In the genomic region with DNA sequence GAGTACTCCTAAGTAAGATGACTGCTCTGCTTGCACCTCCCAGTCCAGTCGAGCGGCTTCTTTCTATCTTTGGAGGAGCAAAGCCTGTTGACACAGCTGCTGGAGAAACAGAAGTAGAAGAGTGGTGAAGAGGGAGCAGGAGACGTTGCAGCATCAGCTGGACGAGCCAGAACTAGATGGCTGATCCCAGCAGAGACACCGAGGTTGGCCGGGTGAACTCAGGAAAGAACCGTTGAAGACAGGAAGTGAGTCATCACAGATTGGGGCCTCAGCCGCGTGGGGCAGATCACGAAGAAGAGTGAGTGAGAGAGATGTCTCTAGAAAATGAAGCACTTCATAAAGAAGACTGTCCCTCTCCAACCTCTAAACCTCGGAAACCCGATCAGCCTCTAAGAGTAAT, we compare ENCODE assay signal across 11 mouse cellular contexts. TPM values are rescaled to one million over a fixed set of nuclear protein-coding genes. Genes with fewer than 3 reads are reported as not detected.
DNase-seq lines count a peak whose midpoint lies in the region; ATAC-seq and TF ChIP-seq lines count a peak whose summit lies in the region.
"Had no signal": no experiment of that assay in that cellular context is flagged by ENCODE, and none has a peak within 500 bp of the region (broad histone marks: within the 10 kb centered on the region; RNA-seq: fewer than 3 reads in every experiment).

No protein-coding gene starts in this region.

- TF ChIP-seq EP300 in heart, adult 2 months (IDR thresholded peaks at IDR 0.05; ENCODE audit: insufficient read depth, low read depth, low read length): no peak

- H3K9ac ChIP-seq in heart, embryonic 14.5 days (ENCODE audit: low read length): no peak overlapping the region
- no peak overlapping the region for H3K9ac ChIP-seq in heart, adult 2 months (ENCODE audit: low read depth, low read length)
- no peak overlapping the region for H3K9ac ChIP-seq in forebrain, postnatal 0 days
- no peak overlapping the region for H3K9ac ChIP-seq in hindbrain, embryonic 11.5 days (ENCODE audit: low read depth, low read length)
- H3K9ac ChIP-seq: embryonic facial prominence, embryonic 15.5 days had no signal

- DNase-seq in heart, adult 2 months: no peak
- peak; percentile 65 for DNase-seq in CD4-positive, CD25-positive, alpha-beta regulatory T cell, adult 2 months (ENCODE audit: low read depth, low spot score)
- peak; percentile 32 to 43 for DNase-seq in heart, postnatal 10 days
- DNase-seq in thymus, adult 18-20 months: peak; percentile 26 to 37
- no peak for DNase-seq in forebrain, postnatal 0 days
- DNase-seq in right cerebral cortex, postnatal 25 days: no peak
- DNase-seq in hindbrain, embryonic 11.5 days (ENCODE audit: low spot score): no peak
- DNase-seq: left cerebral cortex, postnatal 4 days had no signal

- peak; percentile 36; the same call in 1 of the 2 replicates for ATAC-seq in heart, embryonic 14.5 days (ENCODE audit: insufficient number of reproducible peaks, insufficient read depth, low FRiP score, low read depth)
- no peak for ATAC-seq in forebrain, postnatal 0 days
- no peak for ATAC-seq in hindbrain, embryonic 11.5 days (ENCODE audit: low FRiP score)
- ATAC-seq: Patski had no signal

- H3K36me3 ChIP-seq in heart, embryonic 14.5 days (ENCODE audit: control insufficient read depth, insufficient read depth, low read length): no peaks in the 10 kb centered on the region
- H3K36me3 ChIP-seq in heart, adult 2 months (ENCODE audit: control insufficient read depth, insufficient read depth, low read length): no peaks in the 10 kb centered on the region
- H3K36me3 ChIP-seq in forebrain, postnatal 0 days (ENCODE audit: insufficient read depth): no peaks in the 10 kb centered on the region
- H3K36me3 ChIP-seq in hindbrain, embryonic 11.5 days (ENCODE audit: control insufficient read depth, insufficient read depth, low read length): no peaks in the 10 kb centered on the region
- H3K36me3 ChIP-seq: embryonic facial prominence, embryonic 15.5 days had no signal

- no peak for TF ChIP-seq CTCF in heart, adult 2 months (IDR thresholded peaks at IDR 0.05)
- no peak for TF ChIP-seq CTCF in forebrain, postnatal 0 days (IDR thresholded peaks at IDR 0.05; ENCODE audit: low read depth)

- H3K27me3 ChIP-seq in heart, embryonic 14.5 days (ENCODE audit: control insufficient read depth, insufficient read depth, low read length): no peaks in the 10 kb centered on the region
- H3K27me3 ChIP-seq in heart, adult 2 months (ENCODE audit: control insufficient read depth, insufficient read depth, low read length): no peaks in the 10 kb centered on the region
- H3K27me3 ChIP-seq in forebrain, postnatal 0 days (ENCODE audit: insufficient read depth, low read length): no peaks in the 10 kb centered on the region
- H3K27me3 ChIP-seq in hindbrain, embryonic 11.5 days (ENCODE audit: control insufficient read depth, insufficient read depth, low read length): no peaks in the 10 kb centered on the region
- H3K27me3 ChIP-seq: embryonic facial prominence, embryonic 15.5 days had no signal

- WGBS in heart, embryonic 14.5 days: 22% methylated on average over 12 of the region's 12 CpGs
- WGBS in heart, adult 2 months: 17% methylated on average over 12 of the region's 12 CpGs
- WGBS in forebrain, postnatal 0 days: 91% methylated on average over 12 of the region's 12 CpGs
- 62% methylated on average over 12 of the region's 12 CpGs for WGBS in hindbrain, embryonic 11.5 days

- intact Hi-C loops in heart, adult 2 months (cut with DNase I): no loop called here
- intact Hi-C loops in heart, postnatal 10 days (cut with DNase I): no loop called here

- TF ChIP-seq POLR2A in heart, adult 2 months (IDR thresholded peaks at IDR 0.05; ENCODE audit: insufficient read depth, low read depth, low read length): no peak

- no peak overlapping the region for H3K4me3 ChIP-seq in heart, embryonic 14.5 days (ENCODE audit: control insufficient read depth in 1 of 2, insufficient read depth in 1 of 2, low read depth in 1 of 2, low read length in 2 of 2)
- no peak overlapping the region for H3K4me3 ChIP-seq in heart, adult 2 months
- no peak overlapping the region for H3K4me3 ChIP-seq in forebrain, postnatal 0 days (ENCODE audit: low read depth, low read length)
- H3K4me3 ChIP-seq in hindbrain, embryonic 11.5 days (ENCODE audit: low read depth, low read length): no peak overlapping the region
- H3K4me3 ChIP-seq: embryonic facial prominence, embryonic 15.5 days had no signal

- H3K9me3 ChIP-seq in heart, embryonic 14.5 days (ENCODE audit: control insufficient read depth, low read length): no peaks in the 10 kb centered on the region
- no peaks in the 10 kb centered on the region for H3K9me3 ChIP-seq in forebrain, postnatal 0 days (ENCODE audit: low read length)
- H3K9me3 ChIP-seq in hindbrain, embryonic 11.5 days (ENCODE audit: control insufficient read depth, low read length): no peaks in the 10 kb centered on the region
- H3K9me3 ChIP-seq: embryonic facial prominence, embryonic 15.5 days had no signal

- no peak overlapping the region for H3K4me2 ChIP-seq in heart, embryonic 14.5 days (ENCODE audit: low read length)
- H3K4me2 ChIP-seq in forebrain, postnatal 0 days (ENCODE audit: low read depth): no peak overlapping the region
- no peak overlapping the region for H3K4me2 ChIP-seq in hindbrain, embryonic 11.5 days (replicated peaks; ENCODE audit: low read depth, low read length)
- H3K4me2 ChIP-seq: embryonic facial prominence, embryonic 15.5 days had no signal

- peaks cover 23 to 31% of the 10 kb centered on the region in 2 experiments for H3K4me1 ChIP-seq in heart, embryonic 14.5 days (ENCODE audit: control insufficient read depth in 2 of 2, insufficient read depth in 2 of 2, low read length in 2 of 2)
- H3K4me1 ChIP-seq in heart, adult 2 months (ENCODE audit: control insufficient read depth, insufficient read depth, low read length): no peaks in the 10 kb centered on the region
- no peaks in the 10 kb centered on the region for H3K4me1 ChIP-seq in forebrain, postnatal 0 days (ENCODE audit: insufficient read depth)
- H3K4me1 ChIP-seq in hindbrain, embryonic 11.5 days (replicated peaks; ENCODE audit: control insufficient read depth, insufficient read depth, low read length): no peaks in the 10 kb centered on the region; the same call in none of the 2 replicates

- H3K27ac ChIP-seq in heart, embryonic 14.5 days (replicated peaks in 1 of 2; ENCODE audit: control insufficient read depth in 1 of 2, insufficient read depth in 1 of 2, low read depth in 2 of 2, low read length in 2 of 2): 0 out of 4 replicates have a peak overlapping the region, but pooled peaks of 1 of the 2 experiments have one; percentile 6
- H3K27ac ChIP-seq in heart, adult 2 months: no peak overlapping the region
- no peak overlapping the region for H3K27ac ChIP-seq in forebrain, postnatal 0 days (ENCODE audit: low read depth, low read length)
- no peak overlapping the region for H3K27ac ChIP-seq in hindbrain, embryonic 11.5 days (ENCODE audit: low read depth, low read length)
- H3K27ac ChIP-seq: embryonic facial prominence, embryonic 15.5 days had no signal

- no peaks in the 10 kb centered on the region for H3K79me2 ChIP-seq in heart, adult 2 months (replicated peaks; ENCODE audit: control insufficient read depth, insufficient read depth, low read length)

RNA-seq across cellular contexts. Expression of a gene that starts 18.5 kb away (rescaled TPM):
- 11.5 and 14.8 TPM in 2 replicates for polyA plus RNA-seq in heart, embryonic 14.5 days (2014; fragmentation: Nextera tagmentation; extraction: Ambion mirVana)
- total RNA-seq in heart, adult 2 months (2021): 1 to 10 TPM in 1 of 2 experiments, under 1 TPM in 1; 0.96 to 1.0 TPM
- 1.4 and 2.0 TPM in 2 replicates for polyA plus RNA-seq in heart, adult 2 months (2012; rRNA removed)
- 1 to 10 TPM; 1.0 to 1.3 TPM for total RNA-seq in heart, postnatal 10 days (2021)
- total RNA-seq in forebrain, postnatal 0 days (2014; rRNA removed): 11.8 and 12.6 TPM in 2 replicates
- 5.2 and 7.1 TPM in 2 replicates for polyA plus RNA-seq in forebrain, postnatal 0 days (2015; fragmentation: Nextera tagmentation; extraction: Ambion mirVana)
- polyA plus RNA-seq in hindbrain, embryonic 11.5 days (2014; fragmentation: Nextera tagmentation; extraction: Ambion mirVana): 14.0 and 15.7 TPM in 2 replicates
- polyA plus RNA-seq: Patski had no signal

RNA-seq across cellular contexts. Expression of a gene that starts 45.8 kb away (rescaled TPM):
- 32.1 and 36.9 TPM in 2 replicates for polyA plus RNA-seq in heart, embryonic 14.5 days (2014; fragmentation: Nextera tagmentation; extraction: Ambion mirVana)
- total RNA-seq in heart, adult 2 months (2021): 10 to 100 TPM; 43.9 to 50.4 TPM
- polyA plus RNA-seq in heart, adult 2 months (2012; rRNA removed): 8.0 and 12.0 TPM in 2 replicates
- total RNA-seq in heart, postnatal 10 days (2021): 10 to 100 TPM; 37.5 to 38.9 TPM
- 5.1 and 8.8 TPM in 2 replicates for total RNA-seq in forebrain, postnatal 0 days (2014; rRNA removed)
- polyA plus RNA-seq in forebrain, postnatal 0 days (2015; fragmentation: Nextera tagmentation; extraction: Ambion mirVana): 33.8 and 34.6 TPM in 2 replicates
- polyA plus RNA-seq in hindbrain, embryonic 11.5 days (2014; fragmentation: Nextera tagmentation; extraction: Ambion mirVana): 31.0 and 33.3 TPM in 2 replicates

Comparison
In these comparisons a context has a peak if more than half of its experiments do, and no peak if none do; other contexts are left out.
1. DNase-seq: peak in CD4-positive, CD25-positive, alpha-beta regulatory T cell, adult 2 months (single experiment), heart, postnatal 10 days (2 of 2) and thymus, adult 18-20 months (2 of 2); none in heart, adult 2 months (0 of 2), forebrain, postnatal 0 days (single experiment), right cerebral cortex, postnatal 25 days (single experiment) and hindbrain, embryonic 11.5 days (single experiment).